Mouse (Mus musculus) retina, postnatal 7 days (tissue): ENCODE measurements around the gene Tmem174.

ENCODE experiments used
- DNase-seq: peaks from one replicate; pipeline ENCODE4 v3.0.0-alpha.2; 2012; ENCODE audit warnings: low read depth, low spot score

Tmem174 gene

DNA sequence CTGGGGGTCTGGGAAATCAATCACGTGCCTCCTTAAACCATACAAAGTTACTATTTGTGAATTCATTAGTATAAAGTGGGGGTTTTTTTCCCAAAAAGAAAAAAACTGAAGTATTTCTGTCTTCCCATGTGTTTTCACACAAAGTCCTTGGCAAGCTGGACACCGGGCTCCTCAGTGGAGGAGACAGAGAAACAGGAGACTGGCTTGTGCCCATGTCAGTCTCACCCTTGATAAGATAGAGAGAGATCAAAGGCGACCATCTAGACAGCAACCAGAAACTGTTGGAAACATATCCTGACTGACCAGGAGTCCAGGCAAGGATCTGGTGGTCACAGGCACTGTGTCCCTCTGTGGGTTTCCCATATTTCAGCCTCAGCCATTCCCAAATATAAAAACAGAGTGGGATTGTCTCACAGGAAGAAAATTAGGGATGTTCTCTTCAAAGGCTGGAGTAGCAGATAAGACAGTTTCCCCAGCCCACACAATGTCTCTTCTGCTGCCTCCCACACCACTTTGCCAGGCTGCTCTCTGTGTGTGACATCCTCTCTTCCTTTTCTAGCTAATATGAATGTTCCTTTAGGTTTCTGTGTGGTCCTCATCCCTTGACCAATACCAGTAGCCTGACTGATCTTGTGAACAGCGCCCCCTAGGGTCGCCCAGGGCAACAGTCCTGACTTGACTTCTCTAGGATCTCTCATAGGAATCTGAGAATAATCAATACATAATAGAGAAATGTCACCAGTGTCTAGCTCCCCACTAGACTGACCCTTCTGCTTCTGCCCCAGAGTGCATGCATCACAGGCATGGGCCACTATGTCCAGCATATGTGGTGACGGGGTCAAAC lies 3.3 kb downstream of the Tmem174 start:
- no peak for DNase-seq

DNA sequence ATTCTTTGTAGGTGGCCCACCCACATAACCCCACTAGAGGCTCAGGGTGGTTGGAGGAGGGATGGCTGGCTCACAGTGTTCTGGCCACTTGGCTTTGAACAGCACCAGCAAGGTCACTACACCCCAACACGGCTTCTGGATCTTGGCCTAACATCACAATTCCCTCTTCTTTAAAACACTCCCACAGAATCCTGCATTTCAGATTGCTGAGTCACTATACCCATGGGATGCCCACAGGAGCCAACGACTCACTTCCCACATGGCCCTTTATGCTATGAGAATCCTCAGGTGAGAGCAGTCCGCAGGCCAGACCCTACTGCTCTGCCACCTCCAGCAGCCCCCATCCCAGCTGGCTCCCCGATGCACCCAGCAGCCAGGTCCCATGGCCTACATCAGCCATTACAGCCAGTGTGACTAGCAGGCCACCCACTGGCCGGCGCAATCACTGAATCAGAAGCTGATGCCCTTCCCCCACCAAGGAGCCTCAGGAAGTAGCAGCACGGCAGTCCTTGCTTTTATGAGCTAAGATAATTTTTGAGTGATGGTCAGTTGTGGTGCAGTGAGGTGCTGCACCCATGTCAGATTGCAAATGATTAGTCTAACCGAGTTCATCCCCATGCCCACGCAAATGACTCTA lies 4.8 kb downstream of the Tmem174 start:
- DNase-seq, result no peak

DNA sequence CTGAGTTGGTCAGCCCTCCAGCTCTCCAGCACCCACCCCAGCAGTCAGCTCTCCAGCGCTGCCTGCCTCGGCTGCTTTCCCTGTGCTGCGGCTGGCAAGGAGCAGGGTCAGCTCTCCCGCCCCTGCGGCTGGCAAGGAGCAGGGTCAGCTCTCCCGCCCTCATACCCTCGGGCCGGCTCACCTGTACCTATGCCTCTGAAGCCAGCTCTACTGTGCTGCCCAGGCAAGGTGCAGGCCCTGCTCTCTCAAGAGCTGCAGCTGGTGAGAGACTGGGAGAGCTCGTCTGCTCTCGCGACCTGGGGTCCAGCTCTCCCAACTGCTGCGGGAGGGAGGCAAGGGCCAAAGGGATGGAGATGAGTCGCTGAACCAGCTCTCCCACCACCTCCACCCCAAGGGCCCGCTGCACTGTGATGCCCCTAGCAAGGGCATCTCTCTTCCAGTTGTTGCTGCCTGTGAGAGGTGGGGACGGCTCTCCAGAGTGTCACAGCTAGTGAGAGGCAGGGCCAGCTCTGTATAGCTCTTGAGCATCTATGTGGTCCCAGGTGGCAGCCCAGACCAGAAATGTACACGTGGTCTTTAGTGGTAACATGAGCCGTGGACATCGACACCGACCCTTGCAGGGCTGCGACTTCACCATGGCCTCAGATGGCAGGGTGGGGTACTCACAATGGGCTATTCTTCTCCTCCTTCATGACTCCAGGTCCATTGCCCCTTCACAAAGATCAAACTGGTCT lies 5.9 kb downstream of the Tmem174 start:
- no peak for DNase-seq

DNA sequence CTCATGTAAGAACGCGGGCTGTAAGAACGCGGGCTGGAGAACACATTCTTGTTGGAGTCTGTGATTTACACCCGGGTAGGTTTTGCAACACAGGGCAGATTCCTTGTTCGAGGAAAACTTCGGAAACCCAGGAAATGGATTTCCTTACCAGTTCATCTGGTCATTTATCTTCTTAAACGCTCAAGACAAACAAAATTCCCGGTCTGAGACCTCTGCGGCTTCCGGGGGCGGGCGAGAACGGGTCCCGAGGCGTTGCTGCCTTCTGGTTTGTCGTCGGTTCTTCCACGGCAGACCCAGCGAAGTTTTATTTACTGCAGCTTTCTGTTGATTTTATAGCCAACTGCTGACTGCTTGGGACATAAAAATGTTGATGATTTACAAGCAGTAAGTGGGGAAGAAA lies 10.5 kb downstream of the Tmem174 start:
- no peak for DNase-seq

DNA sequence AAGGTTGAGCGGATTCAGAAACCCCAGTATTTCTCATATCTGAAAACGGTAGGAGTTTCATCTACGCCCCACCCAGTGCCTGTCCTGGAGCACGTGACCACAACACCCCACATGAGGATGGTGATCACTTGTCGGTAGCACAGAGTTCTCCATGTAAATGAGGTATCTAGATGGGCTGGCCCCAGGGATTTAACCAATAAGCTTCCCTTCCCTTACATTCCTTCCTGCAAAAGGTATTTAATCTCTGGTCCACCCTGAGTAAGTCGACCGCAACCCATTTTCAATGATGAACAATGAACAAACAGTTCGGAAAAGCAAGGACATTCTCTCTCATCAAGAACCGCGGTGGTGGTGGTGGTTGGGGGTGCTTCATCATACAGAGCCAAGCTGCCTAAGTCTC lies 12.7 kb downstream of the Tmem174 start:
- DNase-seq, result no peak

DNA sequence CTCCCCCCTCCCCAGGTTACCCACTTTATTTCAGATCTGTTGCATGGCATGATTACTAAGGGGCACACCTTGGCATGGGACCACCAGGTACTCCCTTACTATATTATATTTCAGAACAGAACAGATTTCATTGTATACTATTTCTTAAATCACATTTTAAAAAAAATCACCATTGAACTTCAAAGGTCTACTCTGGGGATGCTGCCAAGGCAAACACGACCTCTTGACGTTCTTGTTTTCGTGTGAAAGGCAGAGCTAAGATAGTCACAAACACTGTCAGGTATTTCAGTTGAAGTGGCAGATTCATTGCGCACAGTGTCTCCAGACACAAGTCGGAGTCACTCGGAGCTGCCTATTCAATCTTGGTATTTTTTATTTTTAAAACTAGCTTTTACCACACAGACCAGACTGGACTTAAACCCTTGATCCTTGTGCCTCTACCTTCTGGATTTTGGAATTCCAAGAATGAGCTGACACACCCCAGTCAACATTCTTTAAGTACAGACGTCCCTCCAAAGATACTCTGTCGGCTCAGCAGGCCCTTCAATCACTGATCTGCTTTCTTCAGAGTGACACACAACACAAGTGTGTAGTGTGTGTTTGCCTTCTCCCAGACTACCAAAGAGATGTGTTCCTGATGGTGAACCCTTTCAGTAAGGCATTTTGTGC lies 14.2 kb downstream of the Tmem174 start:
- no peak for DNase-seq

DNA sequence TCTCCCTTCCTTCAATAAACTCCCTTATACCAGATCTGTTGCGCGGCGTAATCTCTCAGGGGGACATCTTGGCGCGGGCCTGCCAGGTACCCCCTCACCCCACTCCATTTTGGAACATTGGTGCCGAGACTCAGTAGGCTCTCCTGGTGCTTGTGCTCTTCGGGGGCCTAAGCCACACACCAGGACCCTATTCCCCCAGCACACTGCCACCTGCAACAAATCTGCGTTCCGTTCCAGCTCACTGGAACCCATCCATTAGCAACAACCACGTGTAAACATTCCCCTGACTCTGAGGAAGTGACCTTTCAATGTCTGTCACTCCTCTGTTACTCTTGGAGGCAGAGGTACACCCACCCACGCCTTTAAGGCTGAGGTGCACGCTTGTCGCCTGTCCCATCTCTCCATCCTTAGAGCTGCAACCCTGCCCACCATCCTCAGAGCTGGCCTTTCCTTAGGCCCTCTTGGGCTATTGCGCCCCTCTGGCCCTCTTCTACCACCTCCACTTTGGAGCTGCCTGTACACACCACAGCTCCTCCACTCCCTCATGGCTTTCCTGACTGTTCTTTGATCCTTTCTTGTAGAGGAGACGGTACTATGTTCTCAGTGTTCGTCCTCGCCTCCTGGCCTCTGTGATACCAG lies 19.7 kb downstream of the Tmem174 start:
- DNase-seq, result no peak

DNA sequence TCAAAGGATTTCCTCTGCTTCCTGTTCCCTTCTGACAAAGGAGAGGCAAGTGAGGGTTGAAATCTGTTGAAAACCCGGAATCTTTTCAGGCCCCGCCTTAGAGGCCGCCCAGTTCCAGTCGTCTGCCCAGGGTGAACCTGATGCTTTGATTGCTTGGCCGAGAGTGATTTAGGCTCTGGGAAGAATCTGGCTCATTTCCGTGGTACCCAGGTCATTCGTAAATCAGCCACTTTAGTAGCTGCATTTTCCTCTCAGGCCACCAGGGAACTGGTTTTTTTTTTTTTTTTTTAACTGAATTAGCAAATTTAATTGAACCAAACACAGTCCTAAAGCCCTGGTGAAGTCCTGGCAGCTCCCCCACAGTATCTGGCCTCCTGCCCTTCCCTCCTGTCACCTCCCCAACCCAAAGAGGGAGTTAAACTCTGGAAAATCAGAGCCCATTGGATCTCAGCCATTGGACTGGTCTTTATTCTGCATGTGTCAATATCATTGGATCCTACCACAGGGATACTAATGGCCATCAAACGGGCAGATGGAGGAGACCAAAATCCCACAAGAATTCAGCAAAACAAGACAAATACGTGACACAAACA lies 29.2 kb downstream of the Tmem174 start:
- DNase-seq, result no peak

DNA sequence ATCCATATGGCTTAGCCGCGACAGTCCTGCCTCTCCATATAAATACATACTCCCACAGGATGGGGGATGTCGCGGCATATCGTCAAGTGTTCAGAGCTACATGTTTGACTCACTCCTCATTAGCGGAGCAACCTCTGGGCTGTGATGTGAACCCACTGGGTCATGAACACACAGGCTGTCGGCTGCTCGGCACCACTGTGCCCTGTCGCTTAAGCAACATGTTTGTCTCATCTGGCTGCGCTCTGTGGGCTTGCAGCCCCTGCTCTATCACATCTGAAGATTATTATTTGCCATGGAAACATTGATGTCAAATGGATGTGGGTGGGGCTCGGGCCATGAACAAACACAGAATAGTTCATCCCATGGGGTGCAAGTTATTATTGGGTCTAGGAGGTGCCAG lies 33.4 kb downstream of the Tmem174 start:
- DNase-seq, result no peak

DNA sequence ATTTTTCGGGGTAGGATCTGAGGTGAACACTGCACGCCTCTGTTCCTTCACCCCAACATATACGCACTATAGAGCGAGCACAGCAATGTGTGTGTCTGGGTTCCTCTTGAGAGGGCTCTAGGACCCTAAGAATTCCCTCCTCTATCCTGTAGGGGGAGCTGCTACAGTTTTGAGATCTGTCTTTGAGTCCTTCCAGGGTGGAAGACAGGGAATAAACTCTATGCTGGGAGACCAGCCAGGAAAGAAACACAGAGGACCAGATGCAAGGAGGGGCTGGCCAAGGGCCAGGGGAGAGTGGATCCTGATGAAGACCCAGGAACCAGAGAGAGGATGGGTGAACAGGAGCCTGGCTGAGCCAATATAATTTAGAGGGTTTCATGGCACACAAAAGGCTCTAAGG lies 40.5 kb downstream of the Tmem174 start:
- DNase-seq, result no peak

DNA sequence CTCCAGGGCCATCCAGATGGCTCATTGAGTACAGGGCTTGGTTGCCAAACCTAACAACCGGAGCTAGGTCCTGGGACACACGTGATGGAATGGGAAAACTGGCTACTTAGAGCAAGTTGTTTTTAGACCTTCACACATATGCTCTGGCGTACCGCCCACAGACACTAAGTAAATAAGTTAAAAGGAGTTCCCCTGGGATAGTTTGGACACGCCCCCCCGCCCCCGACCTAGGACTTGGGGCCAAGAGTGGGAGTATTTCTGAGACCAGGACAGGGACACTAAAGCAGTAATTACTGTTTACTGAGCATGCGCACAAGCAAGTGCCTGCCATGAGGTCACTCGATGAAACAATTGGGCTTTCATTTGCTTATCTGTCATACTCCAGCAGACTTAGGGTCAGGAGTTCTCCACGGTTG lies 42.5 kb downstream of the Tmem174 start:
- DNase-seq, result no peak

DNA sequence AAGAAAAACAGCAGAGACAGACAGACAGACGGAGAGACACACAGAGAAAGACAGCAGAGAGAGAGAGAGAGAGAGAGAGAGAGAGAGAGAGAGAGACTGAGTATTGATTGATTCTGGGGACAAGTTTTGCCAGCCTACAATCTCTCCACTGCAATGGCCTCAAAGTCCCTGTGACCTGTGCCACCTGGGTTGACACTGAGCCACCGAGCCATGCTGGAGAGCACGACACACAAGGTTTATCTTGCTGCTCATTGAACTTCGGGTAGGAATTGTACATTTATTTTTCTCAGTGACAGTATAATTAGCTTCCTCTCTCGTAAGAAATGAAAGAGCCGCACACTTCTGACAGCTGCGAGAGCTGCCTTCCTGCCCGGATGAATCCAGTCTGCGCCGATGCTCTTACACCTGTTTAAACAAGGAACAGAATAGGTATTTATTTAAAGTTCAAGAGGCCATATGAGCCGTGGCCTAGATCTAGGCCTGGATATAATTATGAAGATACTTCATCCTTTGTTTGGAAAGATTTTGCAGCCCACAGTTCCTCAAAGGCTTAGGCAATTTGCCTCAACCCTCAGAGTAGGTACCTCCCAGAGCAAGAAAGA lies 43.2 kb downstream of the Tmem174 start:
- DNase-seq, result no peak

DNA sequence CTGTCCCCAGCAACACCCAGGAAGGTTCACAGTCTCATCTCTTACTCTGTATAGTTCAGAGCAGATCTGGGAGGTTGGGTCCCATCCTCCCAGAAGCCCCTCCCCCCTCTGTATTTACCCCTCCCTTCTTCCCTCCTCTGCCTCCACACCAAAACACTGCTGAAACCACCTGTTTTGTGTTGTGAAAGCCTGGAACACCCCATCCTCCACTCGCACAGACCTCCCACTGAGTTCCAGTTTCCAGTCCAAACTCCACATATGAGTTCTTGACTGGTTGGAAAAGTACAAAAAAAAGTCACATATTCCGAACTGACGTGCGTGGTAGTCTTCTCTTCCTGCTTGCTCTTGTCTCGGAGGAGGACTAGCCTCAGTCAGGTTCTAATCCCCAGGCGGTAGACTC lies 45.8 kb downstream of the Tmem174 start:
- DNase-seq, result no peak

DNA sequence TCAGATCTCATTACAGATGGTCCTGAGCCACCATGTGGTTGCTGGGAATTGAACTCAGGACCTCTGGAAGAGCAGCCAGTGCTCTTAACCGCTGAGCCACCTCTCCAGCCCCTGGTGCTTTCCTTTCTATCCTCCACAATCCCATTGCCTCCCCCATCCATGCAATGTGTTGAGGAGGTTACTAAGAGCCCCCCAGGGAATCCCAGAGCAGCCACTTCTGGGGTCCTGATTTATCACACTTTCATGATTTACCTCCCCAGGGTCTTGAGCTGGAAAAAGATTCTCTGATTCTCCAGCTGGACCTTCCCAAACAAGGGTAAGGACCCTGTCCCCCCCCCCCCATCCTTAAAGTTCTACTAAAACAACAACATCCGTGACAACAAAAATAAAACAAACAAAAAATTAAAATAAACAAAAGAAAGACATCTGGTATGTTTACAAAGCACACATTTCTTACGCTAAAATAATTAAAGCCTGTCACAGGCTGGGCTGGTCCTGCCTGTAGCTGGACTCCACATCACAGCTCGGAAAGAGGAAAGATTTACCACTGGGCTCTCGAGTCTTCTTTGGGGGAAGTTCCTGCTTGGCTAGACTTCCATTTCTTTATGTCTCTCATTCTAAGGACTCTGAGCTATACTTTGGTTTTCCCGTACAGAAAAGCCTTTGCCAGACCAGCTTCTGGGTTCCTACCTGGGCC lies 46.4 kb downstream of the Tmem174 start:
- DNase-seq, result no peak

DNA sequence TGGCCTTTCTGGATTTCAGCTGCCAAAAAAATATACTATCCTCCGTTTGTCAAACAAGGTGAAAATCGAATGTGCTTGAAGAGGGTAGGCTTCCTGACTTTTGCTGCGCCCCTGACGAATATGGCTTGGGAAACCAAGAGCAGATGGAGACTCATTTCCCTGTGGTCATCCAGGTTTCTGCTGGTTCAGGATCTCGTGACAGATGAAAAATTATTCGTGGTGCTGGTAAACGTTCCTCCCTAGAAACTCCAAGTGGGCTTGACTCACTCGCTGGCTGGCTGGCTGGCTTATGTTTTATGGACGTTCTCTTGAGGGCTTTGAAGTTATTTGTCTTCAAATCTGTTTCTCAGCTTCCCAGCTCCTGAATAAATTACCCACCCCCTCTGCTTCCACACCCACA lies 47.6 kb downstream of the Tmem174 start:
- DNase-seq, result no peak

DNA sequence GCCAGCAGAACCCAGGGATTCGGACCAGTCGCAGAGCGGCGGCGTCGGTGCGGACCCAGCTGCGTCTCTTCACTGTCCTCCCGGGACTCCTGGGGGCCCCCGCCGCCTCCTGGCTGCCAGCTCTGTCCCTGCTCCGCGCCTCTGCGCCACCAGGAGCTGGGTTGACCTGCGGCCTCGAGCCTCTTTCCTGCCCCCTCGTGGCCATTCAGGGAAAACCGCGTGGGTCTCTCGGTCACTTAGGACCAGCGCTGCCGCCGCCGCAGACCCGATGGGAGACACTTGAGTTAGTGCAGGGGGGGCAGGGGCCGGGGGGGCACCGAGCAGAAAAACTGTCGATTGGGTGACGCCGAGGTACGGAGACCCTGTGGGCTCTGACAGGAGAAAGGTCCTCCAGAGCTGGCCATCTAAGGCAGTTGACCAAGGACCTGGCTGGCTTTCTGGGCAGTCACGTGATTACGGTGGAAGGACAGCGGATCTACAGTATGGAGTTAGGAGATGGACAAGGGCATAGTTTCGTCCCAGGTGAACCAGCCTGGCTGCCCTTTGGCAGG lies 48.2 kb downstream of the Tmem174 start:
- peak; percentile 77 for DNase-seq

DNA sequence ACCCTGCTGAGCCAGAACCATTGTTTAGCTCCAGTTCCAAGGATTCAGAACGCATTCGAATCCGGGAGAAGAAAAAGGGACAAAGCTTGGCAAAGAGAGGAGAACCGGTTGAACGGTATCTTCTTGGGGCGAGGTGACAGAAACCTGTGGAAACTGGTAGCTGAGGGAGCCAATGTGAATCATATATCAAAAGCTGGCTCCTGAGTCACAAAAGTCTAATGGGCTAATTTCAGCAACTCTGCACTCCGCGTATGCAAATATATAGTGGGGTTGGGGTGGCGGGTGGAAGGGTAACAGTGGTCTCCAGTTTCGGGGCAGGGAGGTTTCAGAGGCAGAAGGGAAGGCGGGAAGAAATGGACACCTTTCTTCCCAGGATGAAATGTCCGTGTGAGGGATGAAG lies 48.7 kb downstream of the Tmem174 start:
- no peak for DNase-seq

DNA sequence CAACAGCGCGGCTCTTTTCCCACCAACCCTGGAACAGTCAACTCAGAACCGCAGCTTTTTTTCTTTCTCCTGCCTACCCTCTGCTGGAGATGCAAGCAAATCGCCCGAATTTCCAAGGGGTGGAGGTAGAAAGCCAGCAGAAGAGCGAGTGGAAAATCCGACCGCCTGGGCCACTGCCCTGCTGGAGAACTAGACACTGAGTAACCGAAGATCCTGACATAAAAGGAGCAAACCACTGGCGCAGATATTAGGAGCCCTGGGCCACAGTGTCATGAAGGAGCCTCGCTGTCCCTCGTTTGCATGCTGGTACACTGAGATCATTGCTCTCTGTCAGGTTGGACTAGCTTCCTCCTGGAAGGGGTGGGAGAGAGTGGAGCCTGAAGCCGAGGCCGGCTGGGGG lies 49.6 kb downstream of the Tmem174 start:
- no peak for DNase-seq

DNA sequence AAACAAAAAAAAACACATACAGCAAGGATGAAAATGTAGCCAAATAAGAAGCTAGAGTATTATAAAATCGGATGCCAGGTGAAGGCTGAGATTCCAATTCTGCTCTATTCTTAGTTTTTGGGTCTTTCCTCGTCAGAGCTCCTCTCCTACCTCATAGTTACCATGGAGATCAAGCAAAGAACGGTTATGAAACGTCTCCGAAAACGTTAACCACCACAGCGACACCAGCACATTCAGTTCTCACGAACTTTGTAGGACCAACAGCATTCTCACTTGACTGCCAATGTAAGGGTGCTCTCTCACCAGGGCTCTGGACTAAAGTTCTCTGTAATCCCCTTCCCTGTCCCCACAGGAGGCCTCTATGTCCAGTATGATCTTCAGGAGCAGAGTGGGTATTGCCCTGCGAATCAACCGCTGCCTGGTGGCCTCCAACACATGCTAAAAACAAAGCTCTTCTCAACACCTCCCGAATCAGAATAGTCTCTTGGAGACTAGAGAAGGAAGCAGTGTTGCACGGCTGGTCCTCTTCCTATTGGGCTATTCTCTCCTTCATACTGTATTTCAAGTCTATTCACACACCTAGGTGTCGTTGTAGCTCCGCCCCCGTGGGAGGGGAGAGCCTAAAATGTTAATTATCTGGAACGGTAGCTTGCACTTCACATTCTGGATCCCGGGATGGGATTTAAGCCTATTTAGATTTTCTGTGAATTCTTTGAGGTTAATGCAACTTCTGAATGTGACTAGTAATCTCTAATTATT lies 50.2 kb downstream of the Tmem174 start:
- no peak for DNase-seq
